Mouse (Mus musculus) hindbrain, embryonic 15.5 days (tissue): ENCODE data around the gene Serpina3g. TPM values are rescaled to one million over a fixed set of nuclear protein-coding genes. Genes with fewer than 3 reads are reported as not detected.
"Not testable (repeated sequence)": the region's sequence is repeated elsewhere in the genome, so short reads cannot be mapped to it uniquely, and the experiment has no call there.

Experiments used
- ATAC-seq: fragments of 200-750 bp; cut with Nextera tagmentation; 2 replicates; pipeline ENCODE4 v1.8.0; 2017; ENCODE audit warnings: low read depth, moderate number of reproducible peaks, moderate TSS enrichment; ENCODE audit not compliant: low FRiP score
- H3K27ac ChIP-seq: fragments of 300-500 bp; sonication (generic); replicated peaks from 2 replicates; pipeline ENCODE4 v1.5.1; 2015; ENCODE audit warnings: mild to moderate bottlenecking, inconsistent platforms
- H3K27me3 ChIP-seq: fragments of 300-500 bp; sonication (generic); 2 replicates; pipeline ENCODE4 v1.6.1; 2015; ENCODE audit warnings: control low read depth, inconsistent platforms
- H3K36me3 ChIP-seq: fragments of 300-500 bp; sonication (generic); 2 replicates; pipeline ENCODE4 v1.6.1; 2015; ENCODE audit warnings: control low read depth, inconsistent platforms
- H3K4me1 ChIP-seq: fragments of 300-500 bp; sonication (generic); replicated peaks from 2 replicates; pipeline ENCODE4 v1.6.1; 2015; ENCODE audit warnings: control low read depth, inconsistent platforms
- H3K4me2 ChIP-seq: fragments of 300-500 bp; sonication (generic); 2 replicates; pipeline ENCODE4 v1.6.1; 2015; ENCODE audit warnings: moderate library complexity, mild to moderate bottlenecking, inconsistent platforms
- H3K4me3 ChIP-seq: fragments of 300-500 bp; sonication (generic); 2 replicates; pipeline ENCODE4 v1.5.1; 2015; ENCODE audit warnings: mild to moderate bottlenecking, inconsistent platforms
- H3K9ac ChIP-seq: fragments of 300-500 bp; sonication (generic); 2 replicates; pipeline ENCODE4 v1.6.1; 2015; ENCODE audit warnings: inconsistent platforms
- H3K9me3 ChIP-seq: fragments of 300-500 bp; sonication (generic); 2 replicates; pipeline ENCODE4 v1.6.1; 2016; ENCODE audit warnings: control low read depth, inconsistent platforms
- WGBS: fragments of 180-500 bp; shearing (Covaris S2); methylation state at CpG from one replicate; pipeline ENCODE4 v1.1.7; 2015; 5-methylcytosine and 5-hydroxymethylcytosine counted together
- polyA plus RNA-seq: library from polyadenylated mRNA; unstranded; fragments of >200 nt; fragmentation: Nextera tagmentation; extraction: Ambion mirVana; gene quantifications from 2 replicates; pipeline ENCODE4 v1.2.1, GENCODE M21; 2015

The Serpina3g gene
- polyA plus RNA-seq, 1 experiment from 2014 or later: 0.88 TPM

DNA sequence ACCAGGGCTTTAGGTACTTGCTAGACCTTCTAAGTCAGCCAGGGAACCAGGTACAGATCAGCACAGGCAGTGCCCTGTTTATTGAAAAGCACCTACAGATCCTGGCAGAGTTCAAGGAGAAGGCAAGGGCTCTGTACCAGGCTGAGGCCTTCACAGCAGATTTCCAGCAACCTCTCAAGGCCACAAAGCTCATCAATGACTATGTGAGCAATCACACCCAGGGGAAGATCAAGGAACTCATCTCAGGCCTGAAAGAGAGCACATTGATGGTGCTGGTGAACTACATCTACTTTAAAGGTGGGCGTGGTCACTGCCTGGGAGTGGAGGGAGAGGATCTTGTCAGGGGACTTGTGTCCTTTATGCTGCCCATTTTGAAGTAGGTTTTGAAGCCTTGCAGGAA lies 2.0 kb downstream of the Serpina3g start:
- not testable (repeated sequence) for H3K4me3 ChIP-seq, H3K36me3 ChIP-seq, H3K27me3 ChIP-seq, H3K4me1 ChIP-seq, H3K4me2 ChIP-seq, H3K9ac ChIP-seq, H3K27ac ChIP-seq, ATAC-seq, H3K9me3 ChIP-seq
- 90% methylated on average over 1 of the region's 1 CpGs for WGBS

DNA sequence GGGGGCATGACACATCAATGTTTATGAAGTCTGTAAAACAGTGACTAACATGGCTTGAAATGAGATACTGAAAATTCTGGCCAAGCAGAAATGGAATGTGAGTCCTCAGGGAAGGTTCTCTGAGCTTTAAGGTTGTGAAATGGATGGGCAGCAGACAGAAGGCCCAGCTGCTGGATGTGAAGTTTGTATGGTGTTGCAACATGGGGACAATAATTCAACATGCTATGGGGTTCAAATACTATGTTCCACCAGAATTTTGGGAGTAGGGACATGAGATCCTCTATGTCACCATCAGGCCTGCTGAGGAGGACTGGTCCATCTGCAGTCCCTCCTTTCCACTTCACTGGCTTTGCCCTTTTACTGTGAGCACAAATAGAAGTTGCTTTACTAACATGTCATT lies 7.3 kb downstream of the Serpina3g start:
- Histone ChIP-seq H3K4me2 (no peak overlapping the region), H3K27me3 (no peaks in the 10 kb centered on the region), H3K9me3 (no peaks in the 10 kb centered on the region), H3K4me1 (peaks cover 10% of the 10 kb centered on the region), H3K4me3 (no peak overlapping the region), H3K36me3 (no peaks in the 10 kb centered on the region), H3K27ac (no peak overlapping the region), H3K9ac (no peak overlapping the region)
- no peak for ATAC-seq

DNA sequence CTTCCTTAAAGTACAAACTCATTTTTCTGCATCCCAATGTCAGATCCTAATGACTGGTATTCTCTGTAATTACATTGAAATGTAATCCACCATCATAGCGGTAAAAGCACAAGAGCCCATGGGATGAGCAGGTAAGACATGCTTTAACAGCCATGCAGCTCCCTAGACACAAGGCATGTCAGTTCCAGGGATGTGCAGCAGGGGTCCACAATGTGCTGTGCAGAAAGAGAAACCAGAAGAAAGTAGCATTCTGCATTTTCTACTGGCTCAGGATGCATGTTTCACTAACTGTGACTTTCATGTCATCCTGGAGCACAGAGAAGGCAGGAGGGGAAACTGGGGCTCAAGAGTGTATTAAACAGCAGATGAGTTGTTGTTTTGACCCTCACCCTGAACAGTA lies 9.0 kb downstream of the Serpina3g start:
- Histone ChIP-seq H3K4me3 (no peak overlapping the region), H3K27ac (no peak overlapping the region), H3K4me1 (peaks cover 10% of the 10 kb centered on the region), H3K27me3 (no peaks in the 10 kb centered on the region), H3K36me3 (no peaks in the 10 kb centered on the region), H3K4me2 (no peak overlapping the region), H3K9ac (no peak overlapping the region), H3K9me3 (no peaks in the 10 kb centered on the region)
- ATAC-seq: no peak
- 67% methylated on average over 1 of the region's 1 CpGs for WGBS

DNA sequence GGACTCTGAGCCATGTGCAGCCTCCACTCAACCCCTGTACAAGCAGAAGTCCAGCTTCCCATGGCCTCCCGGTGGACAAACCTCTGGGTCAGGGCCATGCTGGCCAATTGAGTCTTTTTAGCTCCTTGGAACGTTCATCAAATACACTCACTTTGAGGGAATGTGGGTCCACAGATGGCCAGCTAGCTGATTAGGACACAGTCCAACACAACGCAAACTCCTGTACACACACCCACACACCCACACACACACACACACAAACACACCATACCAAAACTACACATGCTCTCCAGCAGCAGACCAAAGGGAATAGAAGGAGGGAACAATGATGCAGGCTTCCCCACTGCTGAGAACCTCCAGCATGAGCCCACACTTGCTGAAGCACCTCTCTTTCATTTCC lies 9.6 kb downstream of the Serpina3g start:
- no peak overlapping the region for H3K9ac ChIP-seq
- H3K4me3 ChIP-seq: no peak overlapping the region
- H3K9me3 ChIP-seq: no peaks in the 10 kb centered on the region
- H3K27me3 ChIP-seq: no peaks in the 10 kb centered on the region
- ATAC-seq: no peak
- H3K36me3 ChIP-seq: no peaks in the 10 kb centered on the region
- peaks cover 10% of the 10 kb centered on the region for H3K4me1 ChIP-seq
- H3K27ac ChIP-seq: no peak overlapping the region
- H3K4me2 ChIP-seq: no peak overlapping the region
- WGBS: 79% methylated on average over 3 of the region's 3 CpGs

DNA sequence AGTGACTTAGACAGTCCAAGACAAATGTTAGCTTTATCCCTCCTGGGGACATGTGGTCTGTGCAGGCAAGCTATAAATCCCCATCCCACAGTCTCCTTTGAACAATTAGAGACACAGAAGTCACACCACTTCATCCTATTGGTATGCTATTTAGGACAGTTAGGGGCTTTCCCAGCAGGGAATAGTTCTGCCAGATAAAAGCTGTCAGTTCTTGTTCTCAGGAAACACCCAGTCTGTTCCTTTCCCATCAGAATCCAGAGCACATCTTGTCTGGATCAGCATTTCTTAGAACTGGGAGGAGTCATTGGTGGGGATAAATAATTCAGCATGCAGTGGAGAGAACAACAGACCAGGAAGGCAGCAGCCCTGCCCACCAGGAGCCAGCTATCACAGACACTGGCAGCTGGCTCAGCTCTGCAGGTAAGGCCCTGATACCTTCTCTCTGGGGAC lies 11.5 kb downstream of the Serpina3g start:
- no peak overlapping the region for H3K4me2 ChIP-seq
- H3K27ac ChIP-seq: no peak overlapping the region
- H3K27me3 ChIP-seq: no peaks in the 10 kb centered on the region
- no peaks in the 10 kb centered on the region for H3K36me3 ChIP-seq
- H3K4me3 ChIP-seq: no peak overlapping the region
- no peaks in the 10 kb centered on the region for H3K9me3 ChIP-seq
- H3K4me1 ChIP-seq: peaks cover 10% of the 10 kb centered on the region
- H3K9ac ChIP-seq: no peak overlapping the region
- ATAC-seq: peak; percentile 72; the same call in 1 of the 2 replicates

DNA sequence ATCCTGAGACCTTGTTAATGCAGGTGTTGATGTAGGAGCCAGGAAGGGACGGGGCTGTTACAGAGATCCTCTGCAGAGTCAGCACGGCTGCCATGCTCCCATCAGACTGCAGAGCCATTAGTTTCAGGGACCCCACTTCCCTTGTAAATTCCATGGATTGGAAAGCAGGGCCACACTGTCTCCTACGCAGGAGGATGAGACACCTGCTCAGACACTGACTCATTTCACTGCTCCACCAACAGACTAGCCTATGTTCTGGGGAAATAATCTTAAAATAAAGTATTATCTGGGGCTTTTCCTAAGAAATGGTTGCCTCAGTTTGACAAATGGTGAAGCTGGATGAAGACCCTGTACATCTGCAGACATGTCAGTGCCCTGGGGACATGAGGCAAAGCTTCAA lies 12.2 kb downstream of the Serpina3g start:
- WGBS: 78% methylated on average over 3 of the region's 3 CpGs
- Histone ChIP-seq H3K9ac (no peak overlapping the region), H3K9me3 (no peaks in the 10 kb centered on the region), H3K27ac (no peak overlapping the region), H3K4me1 (peaks cover 10% of the 10 kb centered on the region), H3K4me2 (no peak overlapping the region), H3K4me3 (no peak overlapping the region), H3K36me3 (no peaks in the 10 kb centered on the region), H3K27me3 (no peaks in the 10 kb centered on the region)
- ATAC-seq: no peak

DNA sequence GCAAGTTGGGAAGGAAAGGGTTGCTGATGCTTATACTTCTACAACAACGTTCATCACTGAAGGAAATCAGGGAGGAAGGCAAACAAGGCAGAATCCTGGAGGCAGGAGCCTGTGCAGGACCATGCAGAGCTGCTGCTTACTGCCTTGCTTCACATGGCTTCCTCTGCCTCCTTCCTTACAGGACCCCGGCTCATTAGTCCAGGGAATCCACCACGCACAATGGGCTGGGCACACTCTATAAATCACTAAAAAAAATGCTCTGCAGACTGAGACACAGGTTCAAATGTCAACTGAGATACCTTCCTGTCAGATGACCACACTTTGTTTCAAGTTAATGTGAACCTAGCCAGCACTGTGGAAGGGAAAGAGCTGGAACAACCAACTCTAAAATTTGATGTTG lies 25.0 kb downstream of the Serpina3g start:
- Histone ChIP-seq H3K4me3 (no peak overlapping the region), H3K4me1 (no peaks in the 10 kb centered on the region), H3K9ac (no peak overlapping the region), H3K27ac (no peak overlapping the region), H3K9me3 (no peaks in the 10 kb centered on the region), H3K36me3 (no peaks in the 10 kb centered on the region), H3K27me3 (no peaks in the 10 kb centered on the region), H3K4me2 (no peak overlapping the region)
- ATAC-seq: no peak
- 53% methylated on average over 3 of the region's 3 CpGs for WGBS

DNA sequence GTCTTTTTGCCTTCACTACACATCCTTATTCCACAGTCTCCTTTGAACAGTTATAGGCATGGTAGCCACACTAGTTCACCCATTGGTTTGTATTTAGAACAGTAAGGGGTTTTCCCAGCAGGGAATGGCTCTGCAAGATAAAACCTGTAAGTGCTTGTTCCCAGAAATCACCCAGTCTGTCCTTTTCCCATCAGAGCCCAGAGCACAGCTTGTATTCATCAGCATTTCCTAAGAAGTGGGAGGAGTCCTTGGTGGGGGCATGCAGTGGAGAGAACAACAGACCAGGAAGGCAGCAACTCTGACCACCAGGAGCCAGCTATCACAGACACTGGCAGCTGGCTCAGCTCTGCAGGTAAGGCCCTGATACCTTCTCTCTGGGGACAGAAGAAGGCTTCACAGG lies 26.8 kb downstream of the Serpina3g start, which contains the start of gene Serpina3i:
Gene Serpina3i, plus strand, starts transcription at position 260 of the 400 bp plus-strand sequence.
- Histone ChIP-seq H3K9ac (no peak within 1 kb of the TSS), H3K27me3 (no peaks in the 10 kb centered on the region), H3K36me3 (no peaks in the 10 kb centered on the region), H3K27ac (no peak within 1 kb of the TSS), H3K4me2 (no peak within 1 kb of the TSS), H3K4me1 (no peaks in the 10 kb centered on the region), H3K9me3 (no peaks in the 10 kb centered on the region), H3K4me3 (no peak within 1 kb of the TSS)
- ATAC-seq: no peak

DNA sequence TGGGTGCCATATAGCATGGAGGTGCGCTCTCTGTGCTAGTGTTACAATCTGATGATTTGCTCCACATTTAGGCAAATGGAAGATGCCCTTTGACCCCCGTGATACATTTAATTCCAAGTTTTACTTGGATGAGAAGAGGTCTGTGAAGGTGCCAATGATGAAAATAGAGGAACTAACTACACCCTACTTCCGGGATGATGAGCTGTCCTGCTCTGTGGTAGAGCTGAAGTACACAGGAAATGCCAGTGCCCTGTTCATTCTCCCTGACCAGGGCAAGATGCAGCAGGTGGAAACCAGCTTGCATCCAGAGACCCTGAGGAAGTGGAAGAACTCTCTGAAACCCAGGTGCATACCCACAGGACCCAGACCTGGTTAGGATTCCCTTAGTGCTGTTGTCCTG lies 30.3 kb downstream of the Serpina3g start:
- ATAC-seq: no peak

DNA sequence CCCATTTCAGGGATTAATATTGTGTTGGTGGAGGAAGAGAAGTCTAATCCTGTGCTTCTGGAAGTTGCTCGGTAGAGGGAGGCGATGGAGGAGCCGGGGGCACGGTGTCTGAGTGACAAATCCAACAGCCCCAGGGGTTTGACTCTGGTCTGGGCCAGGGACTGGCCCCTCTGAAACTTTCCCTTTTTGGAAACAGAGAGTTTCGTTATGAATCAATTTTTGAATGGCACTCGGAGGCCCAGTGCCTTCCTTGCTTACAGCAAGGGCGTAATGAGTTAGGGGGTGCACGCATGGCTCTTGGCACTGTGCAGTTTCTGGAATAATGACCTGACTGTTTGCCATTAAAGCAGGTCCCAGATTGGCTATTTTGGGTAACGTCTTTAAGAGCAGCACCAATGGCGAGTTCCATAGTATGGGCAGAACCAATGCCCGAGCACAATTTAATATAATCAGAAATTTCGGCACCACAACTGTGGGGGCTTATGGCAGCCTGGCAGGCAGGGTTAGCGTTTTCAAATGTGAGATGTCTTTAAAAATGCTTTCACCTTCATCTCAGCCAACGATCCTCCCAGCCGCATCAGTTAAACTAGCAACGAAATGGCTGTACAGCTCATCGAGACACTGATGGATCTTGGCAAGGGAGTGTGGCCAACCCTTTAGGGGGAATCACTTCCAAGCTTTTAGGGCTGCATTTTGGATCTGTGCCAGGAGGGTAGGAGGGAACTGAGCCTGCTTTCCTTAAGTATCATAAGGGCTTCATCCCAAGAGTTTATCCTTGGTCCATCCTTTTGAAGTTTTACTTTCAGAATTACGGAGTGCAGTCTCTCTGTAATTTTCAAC lies 42.4 kb downstream of the Serpina3g start:
- Histone ChIP-seq H3K9ac (no peak overlapping the region), H3K9me3 (no peaks in the 10 kb centered on the region), H3K4me1 (no peaks in the 10 kb centered on the region), H3K4me3 (no peak overlapping the region), H3K27me3 (no peaks in the 10 kb centered on the region), H3K36me3 (no peaks in the 10 kb centered on the region), H3K4me2 (no peak overlapping the region), H3K27ac (no peak overlapping the region)
- no peak for ATAC-seq
- WGBS: 76% methylated on average over 18 of the region's 18 CpGs

More for the DNA sequence above, 30.3 kb downstream of the Serpina3g start:
- Histone ChIP-seq H3K9me3 (no peaks in the 10 kb centered on the region), H3K9ac (no peak overlapping the region), H3K4me1 (no peaks in the 10 kb centered on the region), H3K27ac (no peak overlapping the region), H3K36me3 (no peaks in the 10 kb centered on the region), H3K4me2 (no peak overlapping the region), H3K27me3 (no peaks in the 10 kb centered on the region), H3K4me3 (no peak overlapping the region)
- 90% methylated on average over 3 of the region's 3 CpGs for WGBS

DNA sequence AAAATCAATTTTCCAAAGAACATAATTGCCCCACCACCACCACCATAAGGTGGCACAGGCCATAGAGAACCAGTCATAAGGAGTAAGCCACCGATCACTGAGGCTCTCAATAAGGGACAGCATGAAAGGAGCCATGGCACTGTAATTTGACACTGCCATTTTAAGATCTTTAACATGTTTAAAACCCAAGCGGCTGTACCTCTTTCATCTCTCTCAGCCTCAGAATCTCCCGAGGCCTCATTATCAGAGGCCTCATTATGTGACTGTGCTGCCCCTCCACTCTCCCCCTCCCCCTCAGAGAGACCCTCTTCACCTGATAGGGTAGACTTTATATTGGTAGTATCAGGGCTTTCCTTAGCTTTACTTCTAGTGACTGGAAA lies 43.0 kb downstream of the Serpina3g start:
- H3K27me3 ChIP-seq: no peaks in the 10 kb centered on the region
- H3K4me1 ChIP-seq: no peaks in the 10 kb centered on the region
- no peaks in the 10 kb centered on the region for H3K36me3 ChIP-seq
- WGBS: 24% methylated on average over 3 of the region's 3 CpGs
- H3K4me3 ChIP-seq: no peak overlapping the region
- H3K9ac ChIP-seq: no peak overlapping the region
- no peak overlapping the region for H3K27ac ChIP-seq
- H3K4me2 ChIP-seq: no peak overlapping the region
- H3K9me3 ChIP-seq: no peaks in the 10 kb centered on the region
- ATAC-seq: no peak

DNA sequence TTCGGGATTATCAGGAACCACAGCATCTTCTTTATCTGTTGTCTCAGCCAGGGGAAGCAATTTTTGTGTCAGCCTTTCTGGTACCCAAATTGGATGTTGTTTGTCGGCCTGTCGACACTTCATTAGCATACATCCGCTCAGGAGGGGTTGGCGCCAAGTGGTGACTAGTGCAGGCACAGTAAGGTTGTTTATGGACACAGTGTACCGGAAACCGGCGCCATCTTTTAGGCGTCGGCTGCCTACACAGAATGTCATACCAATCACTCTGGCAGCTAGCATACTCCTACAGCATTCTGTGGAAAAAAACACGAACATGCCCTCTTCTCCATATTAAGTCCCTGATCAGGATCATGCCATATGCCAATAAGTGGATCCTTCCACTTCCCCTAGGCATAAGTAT lies 47.3 kb downstream of the Serpina3g start:
- Histone ChIP-seq H3K36me3 (no peaks in the 10 kb centered on the region), H3K27ac (no peak overlapping the region), H3K27me3 (no peaks in the 10 kb centered on the region), H3K4me1 (no peaks in the 10 kb centered on the region), H3K9me3 (no peaks in the 10 kb centered on the region), H3K4me3 (no peak overlapping the region), H3K4me2 (no peak overlapping the region), H3K9ac (no peak overlapping the region)
- ATAC-seq: no peak
- WGBS: 93% methylated on average over 11 of the region's 11 CpGs

DNA sequence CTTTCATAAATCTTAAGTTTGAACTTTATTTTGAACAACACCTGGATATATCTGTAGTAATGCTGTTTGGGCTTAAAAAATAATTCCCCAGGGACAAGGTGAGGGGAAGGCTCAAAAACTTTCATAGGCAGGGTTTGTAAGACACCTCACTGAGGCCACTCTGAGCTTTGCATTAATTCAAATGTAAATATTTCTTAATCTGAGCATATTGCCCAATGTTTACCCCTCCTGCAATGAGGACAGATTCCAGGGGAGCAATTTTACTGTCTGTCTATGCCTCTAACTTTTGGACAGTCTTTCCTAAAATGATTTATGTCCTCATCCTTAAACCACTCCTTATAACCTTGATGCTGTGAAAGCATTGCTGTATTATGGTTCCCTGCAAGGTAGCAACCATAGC lies 52.3 kb downstream of the Serpina3g start:
- Histone ChIP-seq H3K9me3 (no peaks in the 10 kb centered on the region), H3K9ac (no peak overlapping the region), H3K4me1 (no peaks in the 10 kb centered on the region), H3K4me2 (no peak overlapping the region), H3K36me3 (no peaks in the 10 kb centered on the region), H3K27me3 (no peaks in the 10 kb centered on the region), H3K27ac (no peak overlapping the region), H3K4me3 (no peak overlapping the region)
- no peak for ATAC-seq
